Mouse (Mus musculus): ENCODE measurements at regions not wholly inside any gene's neighbourhood (a gene's known extent, or its start where the extent isn't known, plus 50 kb on each side); places are given as distances from the start of the nearest gene placed in this dataset.

GRCm38 (mm10) chr10:91443321-91443720 lies 262.2 kb upstream of the Tmpo start:
- TF ChIP-seq POLR2A (IDR thresholded peaks at IDR 0.05; ENCODE audit: borderline replicate concordance, extremely low read depth, low read depth, low read length) = no peak
- no peak for TF ChIP-seq CTCF (IDR thresholded peaks at IDR 0.05; ENCODE audit: insufficient read depth, low read length)

All from lung, adult 2 months (tissue).